Mouse (Mus musculus) lung, postnatal 0 days (tissue): ENCODE measurements around the gene Dscaml1. TPM values are rescaled to one million over a fixed set of nuclear protein-coding genes. Genes with fewer than 3 reads are reported as not detected.

Experiments used
- ATAC-seq: fragments of 200-750 bp; cut with Nextera tagmentation; 2 replicates; pipeline ENCODE4 v1.8.0; 2017; ENCODE audit warnings: moderate library complexity
- DNase-seq: peaks from one replicate; pipeline ENCODE4 v3.0.0-alpha.2; 2016; ENCODE audit warnings: low spot score
- H3K27ac ChIP-seq: fragments of 300-500 bp; sonication (generic); 2 replicates; pipeline ENCODE4 v1.5.1; 2014; ENCODE audit warnings: antibody characterized with exemption, mild to moderate bottlenecking, low read length, mixed read lengths
- H3K27me3 ChIP-seq: fragments of 300-500 bp; sonication (generic); replicated peaks from 2 replicates; pipeline ENCODE4 v1.6.1; 2014; ENCODE audit warnings: low read length, mixed read lengths; ENCODE audit not compliant: insufficient read depth
- H3K36me3 ChIP-seq: fragments of 300-500 bp; sonication (generic); 2 replicates; pipeline ENCODE4 v1.6.1; 2014; ENCODE audit warnings: low read length, mixed read lengths; ENCODE audit not compliant: insufficient read depth
- H3K4me1 ChIP-seq: fragments of 300-500 bp; sonication (generic); 2 replicates; pipeline ENCODE4 v1.6.1; 2014; ENCODE audit warnings: antibody characterized with exemption, low read depth, low read length, mixed read lengths; ENCODE audit not compliant: insufficient read depth
- H3K4me2 ChIP-seq: fragments of 300-500 bp; sonication (generic); replicated peaks from 2 replicates; pipeline ENCODE4 v1.6.1; 2014; ENCODE audit warnings: low read depth, mild to moderate bottlenecking, low read length, moderate library complexity, mixed read lengths
- H3K4me3 ChIP-seq: fragments of 300-500 bp; sonication (generic); 2 replicates; pipeline ENCODE4 v1.5.1; 2014; ENCODE audit warnings: low read depth, low read length
- H3K9ac ChIP-seq: fragments of 300-500 bp; sonication (generic); replicated peaks from 2 replicates; pipeline ENCODE4 v1.6.1; 2014; ENCODE audit warnings: low read depth, mild to moderate bottlenecking
- H3K9me3 ChIP-seq: fragments of 300-500 bp; sonication (generic); 2 replicates; pipeline ENCODE4 v1.6.1; 2016; ENCODE audit warnings: low read length, mixed read lengths
- CTCF ChIP-seq: IDR thresholded peaks from 2 replicates; pipeline ENCODE4 v1.5.1; 2016; ENCODE audit warnings: antibody characterized with exemption, mild to moderate bottlenecking
- EP300 ChIP-seq: IDR thresholded peaks from 2 replicates; pipeline ENCODE4 v1.6.1; 2016; ENCODE audit warnings: antibody characterized with exemption, mild to moderate bottlenecking, control low read depth
- WGBS: fragments of 180-500 bp; shearing (Covaris S2); extraction: QIAGEN DNeasy Blood & Tissue Kit; methylation state at CpG from one replicate; pipeline ENCODE4 v1.1.7; 2014; 5-methylcytosine and 5-hydroxymethylcytosine counted together
- polyA plus RNA-seq: library from polyadenylated mRNA; unstranded; fragments of >200 nt; fragmentation: Nextera tagmentation; extraction: Ambion mirVana; gene quantifications from 2 replicates; pipeline ENCODE4 v1.2.1, GENCODE M21; 2015

Gene Dscaml1
- polyA plus RNA-seq, 1 experiment from 2014 or later: 0.16 TPM

- Histone ChIP-seq H3K4me2 (no peak overlapping the region), H3K9me3 (no peaks in the 10 kb centered on the region), H3K36me3 (no peaks in the 10 kb centered on the region), H3K4me3 (no peak overlapping the region), H3K27ac (no peak overlapping the region), H3K4me1 (no peaks in the 10 kb centered on the region), H3K9ac (no peak overlapping the region), H3K27me3 (no peaks in the 10 kb centered on the region)
- 62% methylated on average over 8 of the region's 8 CpGs for WGBS
- TF ChIP-seq CTCF (no peak), EP300 (no peak)
- DNase-seq: no peak
- no peak for ATAC-seq
Observed at GRCm38 (mm10) chr9:45676578-45676977, 250.2 kb downstream of the Dscaml1 start.

GRCm38 (mm10) chr9:45677236-45677781 lies 250.9 kb downstream of the Dscaml1 start:
- no peak overlapping the region for H3K4me3 ChIP-seq

GRCm38 (mm10) chr9:45677952-45678663 lies 251.7 kb downstream of the Dscaml1 start:
- no peak for DNase-seq

More at GRCm38 (mm10) chr9:45677236-45677781, 250.9 kb downstream of the Dscaml1 start:
- H3K4me2 ChIP-seq: peak overlapping the region; percentile 29; the same call in 1 of the 2 replicates
- DNase-seq (peak; percentile 69), ATAC-seq (peak; percentile 75)
- no peak overlapping the region for H3K9ac ChIP-seq
- no peak for TF ChIP-seq EP300
- TF ChIP-seq CTCF: no peak
- no peaks in the 10 kb centered on the region for H3K27me3 ChIP-seq
- no peaks in the 10 kb centered on the region for H3K4me1 ChIP-seq
- no peaks in the 10 kb centered on the region for H3K36me3 ChIP-seq
- WGBS: 31% methylated on average over 12 of the region's 12 CpGs
- H3K9me3 ChIP-seq: no peaks in the 10 kb centered on the region
- H3K27ac ChIP-seq: no peak overlapping the region

GRCm38 (mm10) chr9:45678664-45679026 lies 252.2 kb downstream of the Dscaml1 start:
- 64% methylated on average over 4 of the region's 4 CpGs for WGBS
- no peak overlapping the region for H3K4me2 ChIP-seq
- DNase-seq (no peak), ATAC-seq (no peak)
- H3K36me3 ChIP-seq: no peaks in the 10 kb centered on the region
- H3K4me3 ChIP-seq: no peak overlapping the region
- no peak overlapping the region for H3K9ac ChIP-seq
- H3K27me3 ChIP-seq: no peaks in the 10 kb centered on the region
- H3K9me3 ChIP-seq: no peaks in the 10 kb centered on the region
- H3K4me1 ChIP-seq: no peaks in the 10 kb centered on the region
- H3K27ac ChIP-seq: no peak overlapping the region
- TF ChIP-seq EP300: no peak
- no peak for TF ChIP-seq CTCF

More at GRCm38 (mm10) chr9:45677952-45678663, 251.7 kb downstream of the Dscaml1 start:
- TF ChIP-seq EP300 (no peak), CTCF (no peak)
- no peak overlapping the region for H3K4me3 ChIP-seq
- no peaks in the 10 kb centered on the region for H3K36me3 ChIP-seq
- H3K4me1 ChIP-seq: no peaks in the 10 kb centered on the region
- H3K9me3 ChIP-seq: no peaks in the 10 kb centered on the region
- no peak overlapping the region for H3K27ac ChIP-seq
- no peak for ATAC-seq
- no peaks in the 10 kb centered on the region for H3K27me3 ChIP-seq
- H3K4me2 ChIP-seq: no peak overlapping the region
- no peak overlapping the region for H3K9ac ChIP-seq
- 51% methylated on average over 8 of the region's 8 CpGs for WGBS

GRCm38 (mm10) chr9:45682461-45682998 lies 256.1 kb downstream of the Dscaml1 start:
- Histone ChIP-seq H3K9ac (no peak overlapping the region), H3K27me3 (no peaks in the 10 kb centered on the region), H3K36me3 (no peaks in the 10 kb centered on the region), H3K4me2 (no peak overlapping the region), H3K27ac (no peak overlapping the region), H3K9me3 (no peaks in the 10 kb centered on the region), H3K4me3 (no peak overlapping the region), H3K4me1 (no peaks in the 10 kb centered on the region)
- ATAC-seq (no peak), DNase-seq (no peak)
- TF ChIP-seq CTCF (no peak), EP300 (no peak)
- 55% methylated on average over 11 of the region's 11 CpGs for WGBS

GRCm38 (mm10) chr9:45693424-45694237 lies 267.2 kb downstream of the Dscaml1 start:
- H3K4me2 ChIP-seq: no peak overlapping the region
- H3K4me1 ChIP-seq: no peaks in the 10 kb centered on the region
- H3K27me3 ChIP-seq: no peaks in the 10 kb centered on the region
- TF ChIP-seq CTCF (no peak), EP300 (no peak)
- ATAC-seq (no peak), DNase-seq (no peak)
- H3K4me3 ChIP-seq: no peak overlapping the region
- no peaks in the 10 kb centered on the region for H3K9me3 ChIP-seq
- 36% methylated on average over 10 of the region's 10 CpGs for WGBS
- H3K27ac ChIP-seq: no peak overlapping the region
- H3K36me3 ChIP-seq: no peaks in the 10 kb centered on the region
- H3K9ac ChIP-seq: no peak overlapping the region
